Mouse (Mus musculus) myocyte (in vitro differentiated cells): ENCODE data around the gene Ccnf.

ENCODE experiments used
- MAX ChIP-seq: IDR thresholded peaks from one replicate; pipeline ENCODE4 v1.6.1; 2011; ENCODE audit warnings: low read depth, mild to moderate bottlenecking, control low read depth
- MYOG ChIP-seq, 3 experiments: IDR thresholded peaks; one replicate each; pipeline ENCODE4 v1.6.1; 2011; ENCODE audit warnings: control low read depth in 2 of 3, low read depth in 2 of 3, mild to moderate bottlenecking in 2 of 3; ENCODE audit not compliant: insufficient read length in 2 of 3, control insufficient read depth in 1 of 3, insufficient read depth in 1 of 3
- POLR2A ChIP-seq: IDR thresholded peaks from one replicate; pipeline ENCODE4 v1.6.1; 2011; ENCODE audit warnings: low read depth, mild to moderate bottlenecking, control low read depth, moderate library complexity; ENCODE audit not compliant: insufficient read length
- USF1 ChIP-seq: IDR thresholded peaks from one replicate; pipeline ENCODE4 v1.6.1; 2011; ENCODE audit warnings: low read depth, mild to moderate bottlenecking, control low read depth, moderate library complexity

GRCm38 (mm10) chr17:24209043-24209915 lies 42.0 kb downstream of the Ccnf start, which contains the start of gene Ntn3:
- TF ChIP-seq POLR2A (no peak), USF1 (no peak), MYOG (IDR thresholded peaks at IDR 0.05; ENCODE audit: control insufficient read depth in 1 of 3, insufficient read depth in 1 of 3, insufficient read length in 2 of 3, low read depth in 2 of 3) (no peak), MAX (no peak)
